Mouse (Mus musculus) left cerebral cortex, adult 8-10 months (tissue): ENCODE measurements around the gene Dhrs11. TPM values are rescaled to one million over a fixed set of nuclear protein-coding genes. Genes with fewer than 3 reads are reported as not detected.

Experiments
- total RNA-seq, 4 experiments: library from RNA; stranded (reverse); gene quantifications; 2 replicates each; pipeline ENCODE4 v1.2.4; 2022

The Dhrs11 gene
- total RNA-seq, 4 experiments from 2014 or later, result 6.8 to 8.5 (median 7.6) TPM

Other genes with a start within 250 kb of the Dhrs11 start
- 10 to 100 TPM; 14.0 to 18.9 (median 18.2) TPM for gene Mrm1, start 9.5 kb downstream of the Dhrs11 start, total RNA-seq
- gene Ggnbp2, start 41.8 kb upstream of the Dhrs11 start, total RNA-seq, result 100 to 1,000 TPM in 1 of 4 experiments, 10 to 100 TPM in 3; 88.0 to 102 (median 97.7) TPM
- gene Myo19, start 51.2 kb upstream of the Dhrs11 start, total RNA-seq, result 10 to 100 TPM in 3 of 4 experiments, 1 to 10 TPM in 1; 9.5 to 13.9 (median 11.7) TPM
- gene Pigw, start 51.3 kb upstream of the Dhrs11 start, total RNA-seq, result 1 to 10 TPM; 6.0 to 8.7 (median 7.6) TPM
- gene Znhit3, start 87.4 kb upstream of the Dhrs11 start, total RNA-seq, result 10 to 100 TPM; 30.3 to 33.0 (median 32.5) TPM
- 10 to 100 TPM; 49.2 to 57.6 (median 54.8) TPM for gene Car4, start 128.8 kb upstream of the Dhrs11 start, total RNA-seq